Mouse (Mus musculus): ENCODE measurements at regions not wholly inside any gene's neighbourhood (a gene's known extent, or its start where the extent isn't known, plus 50 kb on each side); places are given as distances from the start of the nearest gene placed in this dataset.

GRCm38 (mm10) chr13:46365292-46365691, 52.9 kb upstream of the Rbm24 start:
- TF ChIP-seq CTCF (IDR thresholded peaks at IDR 0.05), result no peak
- TF ChIP-seq EP300 (IDR thresholded peaks at IDR 0.05), result no peak

All from lung, postnatal 0 days (tissue).